Mouse (Mus musculus): ENCODE results near the gene Arpc1a. TPM values are rescaled to one million over a fixed set of nuclear protein-coding genes. Genes with fewer than 3 reads are reported as not detected.

Arpc1a gene
- polyA plus RNA-seq (2015; fragmentation: Illumina TruSeq; extraction: RNeasy Lipid Tissue Mini Kit (QIAGEN cat#74804); ENCODE audit: insufficient read depth, low replicate concordance) = 62.9 TPM

GRCm38 (mm10) chr5:145083632-145084451, at the start of gene Arpc1a, which contains the start of gene Kpna7:
TSS of gene Arpc1a (plus strand) at chr5:145083830.
TSS of gene Kpna7 (minus strand) at chr5:145084030.

GRCm38 (mm10) chr5:145042690-145043089, 40.9 kb upstream of the Arpc1a start, which contains the start of gene 1700018F24Rik:
TSS of gene 1700018F24Rik (plus strand) at chr5:145042990.

GRCm38 (mm10) chr5:145114071-145114605, 30.5 kb downstream of the Arpc1a start, which contains the start of gene Arpc1b:
TSS of gene Arpc1b (plus strand) at chr5:145114215.

GRCm38 (mm10) chr5:145139571-145140519, 56.2 kb downstream of the Arpc1a start, which contains the start of the genes Pdap1 and Bud31:
TSS of gene Pdap1 (minus strand) at chr5:145140238.
TSS of gene Bud31 (plus strand) at chr5:145140362.

Other genes starting within 250 kb of the Arpc1a start
- 19.4 TPM for gene Smurf1, start 118.0 kb upstream of the Arpc1a start, polyA plus RNA-seq (2015; fragmentation: Illumina TruSeq; extraction: RNeasy Lipid Tissue Mini Kit (QIAGEN cat#74804); ENCODE audit: insufficient read depth, low replicate concordance)
- gene Gm4871, start 51.1 kb upstream of the Arpc1a start, polyA plus RNA-seq (2015; fragmentation: Illumina TruSeq; extraction: RNeasy Lipid Tissue Mini Kit (QIAGEN cat#74804); ENCODE audit: insufficient read depth, low replicate concordance) = not detected
- not detected for gene 1700018F24Rik, start 40.8 kb upstream of the Arpc1a start, polyA plus RNA-seq (2015; fragmentation: Illumina TruSeq; extraction: RNeasy Lipid Tissue Mini Kit (QIAGEN cat#74804); ENCODE audit: insufficient read depth, low replicate concordance)
- not detected for gene Kpna7, start 200 bp downstream of the Arpc1a start, polyA plus RNA-seq (2015; fragmentation: Illumina TruSeq; extraction: RNeasy Lipid Tissue Mini Kit (QIAGEN cat#74804); ENCODE audit: insufficient read depth, low replicate concordance)
- 163 TPM for gene Arpc1b, start 30.4 kb downstream of the Arpc1a start, polyA plus RNA-seq (2015; fragmentation: Illumina TruSeq; extraction: RNeasy Lipid Tissue Mini Kit (QIAGEN cat#74804); ENCODE audit: insufficient read depth, low replicate concordance)
- 85.8 TPM for gene Pdap1, start 56.4 kb downstream of the Arpc1a start, polyA plus RNA-seq (2015; fragmentation: Illumina TruSeq; extraction: RNeasy Lipid Tissue Mini Kit (QIAGEN cat#74804); ENCODE audit: insufficient read depth, low replicate concordance)
- 163 TPM for gene Bud31, start 56.5 kb downstream of the Arpc1a start, polyA plus RNA-seq (2015; fragmentation: Illumina TruSeq; extraction: RNeasy Lipid Tissue Mini Kit (QIAGEN cat#74804); ENCODE audit: insufficient read depth, low replicate concordance)
- 7.1 TPM for gene Ptcd1, start 83.3 kb downstream of the Arpc1a start, polyA plus RNA-seq (2015; fragmentation: Illumina TruSeq; extraction: RNeasy Lipid Tissue Mini Kit (QIAGEN cat#74804); ENCODE audit: insufficient read depth, low replicate concordance)
- 25.1 TPM for gene Cpsf4, start 83.4 kb downstream of the Arpc1a start, polyA plus RNA-seq (2015; fragmentation: Illumina TruSeq; extraction: RNeasy Lipid Tissue Mini Kit (QIAGEN cat#74804); ENCODE audit: insufficient read depth, low replicate concordance)
- 143 TPM for gene Atp5j2, start 108.2 kb downstream of the Arpc1a start, polyA plus RNA-seq (2015; fragmentation: Illumina TruSeq; extraction: RNeasy Lipid Tissue Mini Kit (QIAGEN cat#74804); ENCODE audit: insufficient read depth, low replicate concordance)
- gene Zkscan14, start 118.0 kb downstream of the Arpc1a start, polyA plus RNA-seq (2015; fragmentation: Illumina TruSeq; extraction: RNeasy Lipid Tissue Mini Kit (QIAGEN cat#74804); ENCODE audit: insufficient read depth, low replicate concordance) = 12.6 TPM
- gene Zkscan5, start 120.7 kb downstream of the Arpc1a start, polyA plus RNA-seq (2015; fragmentation: Illumina TruSeq; extraction: RNeasy Lipid Tissue Mini Kit (QIAGEN cat#74804); ENCODE audit: insufficient read depth, low replicate concordance) = 5.8 TPM
- 43.5 TPM for gene Zfp655, start 147.9 kb downstream of the Arpc1a start, polyA plus RNA-seq (2015; fragmentation: Illumina TruSeq; extraction: RNeasy Lipid Tissue Mini Kit (QIAGEN cat#74804); ENCODE audit: insufficient read depth, low replicate concordance)
- gene Zscan25, start 196.7 kb downstream of the Arpc1a start, polyA plus RNA-seq (2015; fragmentation: Illumina TruSeq; extraction: RNeasy Lipid Tissue Mini Kit (QIAGEN cat#74804); ENCODE audit: insufficient read depth, low replicate concordance) = 4.8 TPM

Measured in spleen, adult 10 weeks (tissue).